Mouse (Mus musculus): ENCODE measurements around the gene Ufd1.
"Not testable (repeated sequence)": the region's sequence is repeated elsewhere in the genome, so short reads cannot be mapped to it uniquely, and the experiment has no call there.

The Ufd1 gene

DNA sequence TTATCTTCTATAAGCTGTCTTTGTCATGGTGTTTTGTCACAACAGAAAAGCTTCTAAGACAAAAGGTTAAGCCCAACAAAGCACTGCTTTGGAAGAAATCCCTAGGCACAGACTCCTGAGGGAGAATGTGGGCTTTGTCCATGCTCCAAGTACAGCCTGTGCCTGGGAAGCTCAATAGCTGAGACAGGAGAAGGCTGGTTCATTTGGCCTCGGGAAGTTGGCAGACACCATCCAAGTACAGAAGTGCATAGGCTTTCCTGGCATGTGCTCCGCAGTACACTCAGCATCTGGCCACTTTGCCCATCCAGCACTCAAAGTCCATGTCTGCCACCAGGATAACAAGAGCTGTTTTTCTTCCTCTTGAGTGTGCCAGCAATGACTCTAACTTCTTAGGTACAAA is 5.8 kb upstream of the Ufd1 start:
- DNase-seq (ENCODE audit: extremely low read depth, insufficient read length, low spot score): no peak

DNA sequence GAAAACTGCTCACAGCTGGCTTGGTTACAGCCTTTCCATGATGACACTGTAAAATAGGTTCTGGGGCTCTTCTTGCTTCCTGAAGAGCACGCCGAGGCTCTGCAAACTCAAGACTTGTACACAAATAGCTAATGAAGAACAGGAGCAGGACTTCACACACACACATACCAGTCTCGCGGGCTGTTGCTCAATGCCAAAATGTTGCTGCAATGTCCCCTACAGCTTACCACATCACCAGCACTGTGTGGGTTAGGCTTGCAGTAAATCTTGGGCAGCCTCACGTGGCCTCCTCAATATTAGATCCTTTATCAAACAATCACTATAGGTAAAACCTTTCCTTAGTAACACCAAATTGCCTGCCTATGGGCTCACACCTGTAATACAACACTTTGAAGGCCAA is 2.6 kb upstream of the Ufd1 start:
- no peak for DNase-seq (ENCODE audit: extremely low read depth, insufficient read length, low spot score)

DNA sequence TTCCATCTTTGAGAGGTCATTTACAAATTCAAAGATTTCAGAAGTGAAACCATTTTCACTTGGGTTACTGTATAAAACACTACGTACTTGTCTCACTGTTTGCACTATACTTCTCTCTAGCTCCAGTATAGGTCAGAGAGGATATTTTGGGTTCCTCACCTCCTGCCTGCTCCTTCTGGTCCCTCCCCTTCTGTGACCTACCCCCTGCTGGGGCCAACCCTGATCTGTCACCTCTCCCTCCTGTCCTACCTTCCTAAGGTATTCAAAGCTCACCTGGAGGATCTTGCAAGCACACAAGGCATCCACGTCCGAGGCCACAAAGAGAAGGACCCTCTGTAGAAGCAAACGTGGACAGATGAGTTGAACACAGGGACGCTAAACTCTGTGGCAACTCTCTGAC is 547 bp upstream of the Ufd1 start:
- no peak for DNase-seq (ENCODE audit: extremely low read depth, insufficient read length, low spot score)

DNA sequence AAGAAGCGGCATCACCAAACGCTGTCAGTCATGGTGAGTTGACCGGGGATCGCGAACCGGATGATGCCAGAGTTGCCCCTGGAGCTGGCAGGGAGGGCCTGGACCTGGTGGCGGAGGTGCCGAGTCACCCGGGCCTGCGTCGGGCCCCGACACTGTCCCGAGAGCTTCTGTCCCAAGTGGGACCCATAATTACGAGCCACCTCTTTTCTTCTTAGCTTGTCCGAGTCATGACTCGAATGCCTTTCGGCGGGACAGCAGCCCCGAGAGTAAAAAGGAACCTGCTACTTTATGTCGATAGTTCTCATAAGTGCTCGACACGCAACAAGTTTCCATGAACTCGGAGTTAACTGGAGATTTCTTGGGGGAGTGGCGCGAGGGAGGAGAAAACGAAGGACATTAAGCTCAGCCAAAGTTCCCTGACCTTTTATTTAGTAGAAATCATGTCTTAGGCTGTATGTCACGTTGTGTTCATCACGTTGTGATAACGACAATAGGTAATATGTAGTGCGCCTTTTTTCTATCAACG is 869 bp downstream of the Ufd1 start:
- no peak for DNase-seq (ENCODE audit: extremely low read depth, insufficient read length, low spot score)

DNA sequence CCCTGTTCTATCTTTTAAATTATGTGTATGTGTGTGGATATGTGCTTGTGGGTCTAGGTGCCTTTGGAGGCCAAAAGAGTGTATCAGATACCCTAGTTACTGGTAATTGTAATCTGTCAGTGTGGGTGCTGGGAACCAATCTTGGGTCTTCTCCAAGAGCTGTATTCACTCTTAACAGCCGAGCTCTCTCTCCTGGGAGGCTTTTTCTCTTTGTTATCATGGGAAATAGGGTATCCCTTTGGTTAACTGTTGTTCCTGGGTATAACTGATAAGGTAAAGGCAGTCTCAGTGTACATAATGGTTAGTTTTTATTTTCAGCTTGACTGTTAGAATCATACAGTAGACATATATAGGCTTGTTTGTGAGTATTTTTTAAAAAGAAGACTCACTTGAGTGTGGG is 10.8 kb downstream of the Ufd1 start:
- no peak for DNase-seq (ENCODE audit: extremely low read depth, insufficient read length, low spot score)

DNA sequence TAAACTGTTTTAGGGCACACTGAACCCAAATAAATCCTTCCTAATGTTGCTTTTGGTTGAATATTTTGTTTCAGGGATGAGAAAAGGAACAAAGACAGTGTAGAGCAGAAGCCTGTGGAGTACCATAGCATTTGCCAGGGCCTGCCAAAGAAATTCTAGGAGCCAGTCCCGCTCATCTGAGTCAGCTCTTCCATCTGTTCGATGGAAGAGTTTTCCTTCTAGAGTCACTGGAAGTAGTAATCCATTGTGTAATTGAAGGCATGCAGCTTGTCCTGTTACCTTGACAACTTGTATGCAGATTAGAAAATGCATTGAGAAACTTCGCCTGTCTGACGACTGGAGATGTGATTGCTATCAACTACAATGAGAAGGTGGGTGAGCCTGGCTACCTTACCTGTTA is 11.3 kb downstream of the Ufd1 start:
- no peak for DNase-seq (ENCODE audit: extremely low read depth, insufficient read length, low spot score)

DNA sequence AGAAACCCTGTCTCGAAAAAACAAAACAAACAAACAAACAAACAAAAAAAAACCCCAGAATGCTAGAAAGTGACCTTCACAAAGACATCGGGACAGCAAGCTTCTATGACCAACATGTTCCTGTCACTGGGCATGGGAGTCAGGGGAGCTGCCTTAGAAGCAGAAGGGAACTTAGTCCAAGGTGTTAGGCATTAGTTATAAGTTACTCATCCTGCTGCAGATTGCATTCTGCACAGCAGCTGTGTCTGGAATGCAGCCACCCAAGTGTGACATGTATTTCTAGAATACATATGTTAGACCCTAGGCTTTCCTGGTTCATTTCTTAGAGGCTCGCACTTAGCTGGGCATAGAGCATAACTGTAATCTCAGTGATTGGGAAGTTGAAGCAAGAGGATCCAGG is 17.1 kb downstream of the Ufd1 start:
- DNase-seq (ENCODE audit: extremely low read depth, insufficient read length, low spot score): no peak

DNA sequence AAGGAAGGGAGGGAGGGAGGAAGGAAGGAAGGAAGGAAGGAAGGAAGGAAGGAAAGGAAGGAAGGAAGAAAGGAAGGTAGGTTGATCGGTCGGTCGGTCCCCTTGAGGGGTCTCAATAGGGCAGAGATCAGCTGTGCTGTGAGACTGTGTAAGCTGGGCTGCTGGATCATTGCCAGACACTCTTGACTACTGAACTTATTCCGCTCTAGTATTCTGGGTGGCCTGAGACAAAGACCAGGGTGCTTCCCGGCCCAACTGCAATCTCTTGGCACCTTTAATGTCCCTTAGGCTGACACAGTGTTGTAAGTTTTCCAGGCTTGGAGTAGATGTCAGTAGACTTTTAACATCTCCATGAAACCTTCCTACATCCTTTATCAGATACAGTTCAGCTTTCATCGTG is 17.5 kb downstream of the Ufd1 start:
- no peak for DNase-seq (ENCODE audit: extremely low read depth, insufficient read length, low spot score)

DNA sequence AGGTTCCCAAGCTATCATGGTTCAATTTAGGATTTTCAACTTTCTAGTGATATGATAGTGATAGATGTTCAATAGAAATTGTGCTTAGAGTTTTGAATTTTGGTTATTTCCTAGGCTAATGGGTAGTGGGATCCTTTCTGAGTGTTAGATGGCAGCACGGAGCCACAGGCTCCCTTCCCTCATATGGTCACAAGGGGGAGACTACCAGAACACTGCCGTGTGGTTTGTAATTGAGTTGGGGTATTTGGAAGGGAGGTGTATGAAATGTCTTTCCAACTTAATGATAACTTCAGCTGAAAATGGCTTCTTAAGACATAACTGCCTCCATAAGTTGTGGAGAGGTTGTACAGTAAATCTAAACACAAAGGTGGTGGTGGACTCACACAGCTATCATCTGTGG is 21.9 kb downstream of the Ufd1 start:
- DNase-seq (ENCODE audit: extremely low read depth, insufficient read length, low spot score): no peak

DNA sequence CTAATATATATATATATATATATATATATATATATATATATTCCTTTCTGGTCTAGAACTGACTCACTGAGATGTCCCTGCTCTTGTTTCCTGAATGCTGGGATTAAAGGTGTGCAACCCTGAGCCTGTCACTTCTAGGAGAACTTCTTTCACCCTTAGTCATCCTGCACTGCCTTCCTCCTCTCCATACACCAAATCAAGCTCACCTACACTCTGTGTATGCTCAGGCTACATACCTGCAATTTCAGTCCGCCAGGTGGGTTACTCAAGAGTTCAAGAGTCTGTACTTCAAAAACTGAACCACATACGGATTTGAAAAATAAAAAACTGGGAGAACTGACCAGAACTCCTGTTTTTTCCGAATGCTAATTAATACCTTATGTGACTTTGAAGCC is 24.5 kb downstream of the Ufd1 start:
- no peak for DNase-seq (ENCODE audit: extremely low read depth, insufficient read length, low spot score)

DNA sequence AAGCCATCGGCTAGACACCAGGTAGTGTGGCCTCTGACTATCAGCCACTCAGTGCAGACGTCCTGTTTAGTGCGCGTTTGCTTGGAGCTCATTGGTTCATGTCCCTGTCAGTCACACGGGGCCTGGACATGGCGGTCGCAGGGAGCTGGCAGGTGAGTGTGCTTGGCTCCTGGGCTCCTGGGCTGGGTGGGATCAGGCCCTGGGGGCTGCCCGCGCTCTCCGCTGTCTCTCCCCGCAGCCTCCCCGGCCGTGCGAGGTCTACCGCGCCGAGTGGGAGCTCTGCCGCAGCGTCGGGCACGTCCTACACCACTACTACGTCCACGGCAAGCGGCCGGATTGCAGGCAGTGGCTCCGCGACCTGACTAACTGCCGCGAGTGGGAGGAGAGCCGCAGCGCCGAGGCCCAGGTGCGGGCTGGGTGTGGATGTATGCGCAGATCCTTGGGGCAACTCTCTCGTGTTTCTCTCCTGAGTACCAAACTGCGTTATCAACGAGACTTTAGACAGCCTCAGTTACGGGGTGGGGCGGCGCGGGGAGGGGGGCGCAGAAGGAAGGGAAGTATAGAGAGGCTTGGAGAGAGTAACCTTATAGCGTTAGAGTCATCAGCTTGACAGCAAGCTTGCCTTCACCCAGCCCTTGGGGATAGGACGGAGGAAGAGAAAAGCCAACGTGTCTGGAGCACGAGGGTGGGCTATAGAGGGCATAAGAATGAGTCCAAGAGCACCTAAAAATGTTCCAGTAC is 25.1 kb downstream of the Ufd1 start, which contains the start of the genes 2510002D24Rik and Gm28539:
2510002D24Rik (plus strand) TSS at position 111 of the 741 bp plus-strand sequence.
Gm28539 (plus strand) TSS at position 117 of the 741 bp plus-strand sequence.
- peak; percentile 89 for DNase-seq (ENCODE audit: extremely low read depth, insufficient read length, low spot score)

DNA sequence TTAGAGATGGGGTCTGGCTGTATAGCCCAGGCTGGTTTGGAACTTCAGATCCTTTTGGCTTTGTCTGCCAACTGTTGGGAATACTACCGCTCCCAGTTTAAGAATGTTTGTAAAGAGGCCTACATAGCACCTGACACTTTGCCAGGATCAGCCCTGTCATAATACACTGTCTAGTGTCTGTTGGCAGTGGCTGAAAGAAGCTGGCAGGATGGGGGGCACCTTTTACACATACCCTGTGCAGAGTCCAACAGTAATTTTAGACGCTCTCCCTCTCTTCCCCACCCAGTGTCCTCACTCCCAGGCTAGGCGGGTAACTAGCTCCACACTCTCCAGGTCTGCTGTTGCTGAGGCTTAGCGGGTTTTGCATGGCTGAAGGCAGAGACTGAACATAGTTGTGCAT is 26.8 kb downstream of the Ufd1 start:
- DNase-seq (ENCODE audit: extremely low read depth, insufficient read length, low spot score): no peak

DNA sequence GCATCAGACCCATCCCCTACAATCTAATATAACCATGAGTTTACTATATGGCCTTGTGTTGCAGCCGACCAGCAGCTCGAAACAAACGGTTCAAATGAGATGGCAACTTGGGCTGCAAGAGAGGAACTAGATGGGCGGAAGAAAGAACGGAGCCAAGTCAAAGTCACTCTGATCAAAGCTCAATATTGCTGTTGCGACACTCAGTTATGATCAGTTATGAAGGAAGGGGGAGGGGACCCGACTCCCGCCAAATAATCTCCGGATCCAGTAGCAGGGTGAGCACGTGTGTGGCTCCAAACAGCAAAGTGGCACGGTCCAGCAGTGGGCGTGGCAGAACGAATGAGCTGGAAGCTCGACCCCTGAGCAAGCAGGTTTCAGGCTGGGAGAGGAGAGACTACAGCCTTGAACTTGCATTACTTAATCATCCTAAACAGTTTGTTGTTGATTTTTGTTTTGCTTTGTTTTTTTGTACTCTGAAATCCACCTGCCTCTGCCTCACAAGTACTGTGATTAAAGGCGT is 34.8 kb downstream of the Ufd1 start:
- no peak for DNase-seq (ENCODE audit: extremely low read depth, insufficient read length, low spot score)

DNA sequence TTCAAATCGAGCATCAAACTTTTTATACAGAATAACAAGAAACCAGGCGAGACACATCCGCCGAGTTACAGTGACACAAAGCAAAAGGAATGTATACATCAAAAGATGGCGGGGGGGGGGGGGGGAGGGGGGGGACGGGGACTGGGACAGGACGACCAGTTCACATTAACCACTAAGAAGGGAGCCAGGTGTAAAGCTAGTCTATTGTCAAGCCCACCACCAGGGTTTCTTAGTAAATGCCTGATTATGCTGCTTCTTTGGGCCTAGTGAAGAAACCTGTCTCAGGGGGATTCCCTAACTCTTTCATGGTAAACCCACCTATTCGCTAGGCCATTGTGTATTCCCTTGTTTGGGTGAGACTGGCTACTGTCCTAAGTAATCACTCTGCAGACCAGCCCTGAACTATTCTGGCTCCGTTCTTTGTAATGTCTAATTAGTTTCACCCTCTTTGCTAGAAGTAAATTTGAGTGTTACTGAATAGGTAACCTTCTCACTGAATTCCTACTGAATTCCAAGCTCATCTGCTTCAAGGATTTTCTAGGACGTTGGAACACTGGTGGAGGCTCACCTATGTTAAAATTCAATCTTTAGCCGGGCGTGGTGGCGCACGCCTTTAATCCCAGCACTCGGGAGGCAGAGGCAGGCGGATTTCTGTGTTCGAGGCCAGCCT is 38.1 kb downstream of the Ufd1 start:
- DNase-seq (ENCODE audit: extremely low read depth, insufficient read length, low spot score): not testable (repeated sequence)

DNA sequence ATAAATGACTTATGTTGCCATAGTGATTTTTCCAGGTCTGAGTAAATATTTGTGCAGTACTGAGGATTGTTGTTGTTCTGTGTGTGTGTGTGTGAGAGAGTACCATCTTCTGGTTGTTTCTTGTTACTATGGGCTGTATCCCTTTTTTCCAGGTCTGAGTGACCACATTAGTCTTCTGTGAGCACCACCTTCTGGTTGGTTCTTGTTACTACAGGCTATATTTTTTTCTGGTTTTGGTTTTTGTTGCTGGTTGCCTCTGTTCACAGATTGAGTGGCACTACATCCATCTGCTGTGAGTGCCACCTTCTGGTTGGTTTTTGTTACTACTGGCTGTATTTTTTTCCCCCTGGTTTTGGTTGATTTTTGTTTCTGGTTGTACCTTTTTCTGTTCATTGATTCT is 47.0 kb downstream of the Ufd1 start:
- DNase-seq (ENCODE audit: extremely low read depth, insufficient read length, low spot score): peak; percentile 24

DNA sequence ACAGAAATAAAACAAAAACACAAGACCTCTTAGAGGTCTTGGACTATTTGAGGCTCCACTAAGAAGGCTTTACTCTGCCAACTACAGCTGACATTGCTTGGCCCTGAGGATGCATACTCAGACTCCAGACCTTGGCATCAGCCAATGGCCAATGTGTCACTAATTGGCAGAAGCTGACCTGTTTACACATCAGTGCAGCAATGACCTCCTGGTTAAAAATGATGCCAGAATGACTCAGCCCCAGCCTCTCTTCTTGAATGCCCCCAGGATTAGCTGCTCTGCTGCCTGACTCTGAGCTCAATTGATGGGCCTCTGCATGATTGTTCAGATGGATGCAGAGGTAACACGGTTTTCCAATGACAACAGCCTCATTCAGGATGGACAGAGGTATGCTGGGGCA is 48.6 kb downstream of the Ufd1 start:
- DNase-seq (ENCODE audit: extremely low read depth, insufficient read length, low spot score): peak; percentile 76

DNA sequence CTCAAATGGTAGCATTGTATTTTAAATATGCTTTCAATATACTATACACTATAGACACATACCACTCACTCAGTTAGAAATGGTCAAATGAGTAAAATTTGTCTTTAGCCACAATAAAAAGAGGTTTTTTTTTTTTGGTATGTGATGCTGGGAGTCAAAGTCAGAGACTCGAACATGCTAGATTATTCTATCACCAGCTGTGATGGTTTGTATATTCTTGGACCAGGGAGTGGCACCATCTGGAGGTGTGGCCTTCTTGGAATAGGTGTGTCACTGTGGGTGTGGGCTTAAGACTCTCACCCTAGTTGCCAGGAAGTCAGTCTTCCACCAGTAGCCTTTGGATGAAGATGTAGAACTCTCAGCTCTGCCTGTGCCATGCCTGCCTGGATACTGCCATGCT is 58.9 kb downstream of the Ufd1 start:
- DNase-seq (ENCODE audit: extremely low read depth, insufficient read length, low spot score): not testable (repeated sequence)

DNA sequence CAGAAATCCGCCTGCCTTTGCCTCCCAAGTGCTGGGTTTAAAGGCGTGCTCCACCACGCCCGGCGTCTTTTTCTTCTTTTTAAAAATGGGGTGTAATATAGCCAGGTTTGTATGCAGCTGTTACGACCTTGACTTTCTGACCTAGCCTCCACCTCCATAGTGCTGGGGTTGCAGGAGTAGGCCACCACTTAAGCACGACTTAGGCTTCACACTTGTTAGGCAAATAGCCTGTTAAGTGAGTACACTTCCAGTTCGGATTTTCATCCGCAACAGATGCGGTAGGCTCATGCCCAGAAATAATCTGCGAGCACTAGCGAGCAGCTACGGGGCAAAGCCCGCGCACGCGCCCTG is 64.5 kb downstream of the Ufd1 start:
- no peak for DNase-seq (ENCODE audit: extremely low read depth, insufficient read length, low spot score)

DNA sequence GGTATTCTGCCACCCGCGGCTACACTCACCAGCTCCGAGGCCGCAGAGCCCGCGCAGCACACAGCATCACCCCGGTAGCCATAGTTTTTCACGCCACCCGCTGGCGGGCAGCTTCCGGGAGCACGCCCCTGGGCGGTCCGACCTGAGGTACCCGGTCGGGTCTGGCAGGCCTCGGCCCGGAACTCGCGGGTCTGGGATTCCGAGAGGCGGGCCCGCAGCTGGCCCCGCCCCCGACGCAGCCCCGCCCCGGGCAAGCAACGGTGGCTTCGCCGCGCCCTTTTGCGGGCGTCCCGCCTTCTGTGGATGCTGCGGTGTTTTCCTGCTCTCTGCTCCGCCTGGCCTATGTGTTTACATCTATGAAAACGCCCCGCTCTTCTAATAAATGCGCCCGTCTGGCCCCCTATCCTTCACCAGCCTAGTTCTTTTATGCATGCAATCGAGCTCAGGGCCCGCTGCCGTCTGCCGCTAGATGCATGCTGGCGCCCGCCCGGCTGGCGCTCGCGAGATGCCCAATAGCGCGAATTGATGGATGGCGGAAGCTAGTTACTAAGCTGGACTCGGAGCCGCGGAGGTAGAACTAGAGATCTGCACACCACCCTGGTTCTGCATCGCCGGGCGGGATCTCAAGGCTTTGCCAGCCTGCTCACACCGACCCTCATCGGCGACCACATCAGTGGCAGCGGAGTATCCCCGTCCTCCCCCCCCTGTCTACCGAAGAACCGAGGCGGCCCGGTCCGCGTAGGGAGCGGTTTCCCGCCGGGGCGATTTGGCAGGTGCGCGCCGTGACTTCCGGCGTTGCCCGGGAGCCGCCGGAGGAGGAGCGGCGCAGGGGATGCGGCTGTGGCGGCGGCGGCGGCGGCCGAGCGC is 65.1 kb downstream of the Ufd1 start, which contains the start of the genes Mrpl40 and Hira:
Mrpl40 (minus strand) TSS at position 421 of the 867 bp plus-strand sequence.
Hira (plus strand) TSS at position 596 of the 867 bp plus-strand sequence.
- peak; percentile 98 for DNase-seq (ENCODE audit: extremely low read depth, insufficient read length, low spot score)

DNA sequence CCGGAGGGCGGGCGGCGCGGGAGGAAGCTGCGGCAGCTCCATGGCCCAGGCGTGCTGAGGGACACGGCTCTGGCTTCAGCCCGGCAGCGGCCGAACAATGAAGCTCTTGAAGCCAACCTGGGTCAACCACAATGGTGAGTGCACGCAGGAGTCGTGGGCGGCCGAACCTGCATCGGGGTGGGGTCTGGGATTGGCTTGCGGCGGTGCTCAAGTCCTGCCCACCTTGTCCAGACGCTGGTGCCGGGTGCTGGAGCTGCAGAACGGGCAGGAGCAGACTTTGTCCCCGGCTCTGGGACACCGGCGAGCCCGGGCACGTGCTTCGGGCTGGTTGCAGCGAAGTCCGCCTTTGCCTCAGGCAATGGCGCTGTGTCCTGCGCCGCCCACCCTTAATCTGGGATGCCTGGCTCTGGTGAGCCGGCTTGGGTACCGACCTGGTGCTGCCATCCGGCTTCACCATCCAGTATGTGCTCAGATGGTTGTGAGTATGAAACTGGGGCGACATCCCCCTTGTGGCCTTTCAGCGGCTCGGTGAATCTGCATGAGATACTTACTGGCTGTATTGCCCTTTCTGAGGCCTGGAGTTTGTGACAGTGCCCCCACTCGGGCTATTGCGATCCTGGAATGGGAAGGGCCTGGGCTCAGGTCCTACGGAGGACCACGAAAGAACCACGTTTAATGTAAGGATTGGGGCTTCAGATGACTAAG is 66.0 kb downstream of the Ufd1 start:
- peak; percentile 87 for DNase-seq (ENCODE audit: extremely low read depth, insufficient read length, low spot score)
